Mouse (Mus musculus): ENCODE data around the gene Gpc2. TPM values are rescaled to one million over a fixed set of nuclear protein-coding genes. Genes with fewer than 3 reads are reported as not detected.

The Gpc2 gene
- total RNA-seq (2021), result not detected
- long read RNA-seq, experiment 1, result 0 reads
- long read RNA-seq, experiment 2, result 0 reads

DNA sequence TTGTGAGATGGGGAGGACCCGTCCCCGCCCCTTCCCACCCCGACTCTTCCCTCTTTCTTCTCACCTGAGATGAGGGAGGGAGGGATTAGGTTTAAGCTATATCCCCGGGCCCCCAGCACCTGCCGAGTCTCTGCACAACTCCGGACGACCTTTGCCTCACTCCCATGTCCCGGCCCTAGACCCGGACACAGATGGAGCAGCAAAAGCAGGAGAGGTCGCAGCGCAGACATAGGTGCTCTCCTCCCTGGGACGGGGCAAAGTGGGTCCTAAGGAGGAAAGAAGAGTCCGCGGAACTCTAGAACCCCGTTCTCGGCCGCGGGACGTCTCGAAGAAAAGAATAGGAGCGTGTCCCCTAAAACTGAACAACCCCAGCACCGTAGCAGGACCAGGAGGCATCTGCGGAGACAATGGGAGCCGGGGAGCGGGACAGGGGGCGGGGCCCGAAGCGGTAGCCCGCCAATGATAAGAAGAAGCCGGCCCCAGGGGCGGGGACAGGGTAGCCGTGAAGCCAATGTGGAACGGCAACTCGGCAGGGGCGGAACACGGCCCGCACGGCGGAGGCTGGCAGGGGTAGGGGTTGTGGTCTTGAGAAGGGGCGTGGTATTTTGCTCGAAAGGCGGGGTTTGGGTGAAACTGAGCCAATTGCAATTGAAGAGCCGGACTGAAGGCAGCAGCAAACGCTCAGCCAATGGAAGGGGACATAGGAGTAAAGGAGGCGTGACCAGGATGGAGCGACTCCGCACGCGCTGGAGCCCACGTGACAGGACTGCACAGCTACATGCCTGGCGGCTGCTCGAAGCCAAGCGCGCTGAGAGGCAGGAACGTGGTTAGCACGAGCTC, at the start of gene Gpc2, which contains the start of the genes Gm43720 and Stag3:
TSS of gene Gpc2 (minus strand) at position 421 of the 840 bp plus-strand sequence.
TSS of gene Gm43720 (minus strand) at position 374 of the 840 bp plus-strand sequence.
TSS of gene Stag3 (plus strand) at position 656 of the 840 bp plus-strand sequence.
- intact Hi-C loops (cut with DNase I), result no loop called here
- peak; percentile 67 to 69 for DNase-seq

DNA sequence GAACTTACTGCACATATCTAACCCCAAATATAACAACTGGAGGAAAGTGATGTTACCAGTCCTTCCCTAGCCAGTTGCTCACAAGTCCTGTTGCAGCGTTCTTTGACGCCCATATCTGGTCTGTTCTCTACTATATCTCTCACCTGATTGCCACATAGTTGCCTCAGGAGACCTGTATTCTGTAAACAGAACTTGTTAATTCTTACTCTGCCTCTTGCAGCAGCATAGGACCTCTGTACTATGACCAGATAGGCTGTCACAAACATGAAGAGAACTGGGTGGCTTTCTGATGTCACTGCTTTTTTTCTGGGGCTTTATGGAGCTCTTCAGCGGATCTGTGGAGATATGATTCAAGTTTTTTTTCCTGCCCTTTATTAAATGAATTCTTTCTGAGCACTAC, 33.0 kb upstream of the Gpc2 start:
- intact Hi-C loops (cut with DNase I), result no loop called here
- no peak for DNase-seq

DNA sequence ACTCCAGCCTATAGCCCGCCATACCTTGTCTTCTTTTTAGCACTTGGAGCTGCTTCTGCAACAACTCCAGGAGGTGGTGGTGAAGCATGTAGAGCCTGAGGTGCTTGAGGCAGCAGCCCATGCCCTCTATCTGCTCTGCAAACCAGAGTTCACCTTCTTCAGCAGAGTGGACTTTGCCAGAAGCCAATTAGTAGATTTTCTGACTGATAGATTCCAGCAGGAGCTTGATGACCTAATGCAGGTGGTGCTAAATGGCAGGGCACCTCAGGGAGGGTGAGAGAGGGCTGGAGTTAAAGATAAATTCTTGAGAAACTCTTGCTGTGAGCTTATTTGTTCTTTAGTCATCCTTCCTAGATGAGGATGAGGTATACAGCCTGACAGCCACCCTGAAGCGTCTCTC, 19.8 kb upstream of the Gpc2 start:
- DNase-seq, result no peak
- intact Hi-C loops (cut with DNase I), result no loop called here

DNA sequence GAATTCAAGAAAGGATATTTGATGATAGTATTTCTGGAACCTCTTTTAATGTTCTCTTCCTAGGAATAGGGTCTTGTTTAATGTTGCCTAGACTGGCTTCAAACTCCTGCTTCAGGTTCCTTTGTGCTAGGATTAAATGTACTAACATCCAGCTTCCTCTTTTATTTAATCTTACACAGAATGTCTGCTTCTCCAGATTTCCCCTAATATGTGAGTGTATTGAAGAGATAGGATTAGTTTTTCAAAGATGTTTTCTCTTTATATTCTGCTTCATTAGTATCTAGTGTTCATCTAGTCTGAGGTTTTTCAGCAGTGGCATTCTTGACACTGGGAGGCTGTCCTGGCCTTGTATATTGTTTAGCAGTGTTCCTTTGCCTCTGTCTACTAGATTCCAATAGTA, 14.4 kb upstream of the Gpc2 start:
- intact Hi-C loops (cut with DNase I), result no loop called here
- DNase-seq, result no peak

DNA sequence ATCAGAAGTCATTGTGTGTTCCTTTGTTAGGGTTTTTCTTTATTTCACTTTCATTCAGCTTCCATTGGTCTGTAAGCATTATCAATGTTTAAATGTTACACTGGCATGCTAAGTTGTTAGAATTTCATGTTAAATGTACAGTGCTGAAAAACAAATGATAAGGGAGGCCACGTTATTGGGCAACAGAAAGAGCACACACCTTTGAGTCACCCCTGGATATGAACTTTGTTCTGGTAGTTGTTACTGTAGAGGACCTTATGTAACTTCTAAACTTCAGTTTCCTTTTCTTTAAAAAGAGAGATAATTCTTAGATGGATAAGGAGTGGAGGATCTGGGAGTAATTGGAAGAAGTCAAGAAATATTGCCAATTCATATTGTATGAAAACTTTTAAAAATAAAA, 11.8 kb upstream of the Gpc2 start:
- intact Hi-C loops (cut with DNase I), result no loop called here
- DNase-seq, result no peak

DNA sequence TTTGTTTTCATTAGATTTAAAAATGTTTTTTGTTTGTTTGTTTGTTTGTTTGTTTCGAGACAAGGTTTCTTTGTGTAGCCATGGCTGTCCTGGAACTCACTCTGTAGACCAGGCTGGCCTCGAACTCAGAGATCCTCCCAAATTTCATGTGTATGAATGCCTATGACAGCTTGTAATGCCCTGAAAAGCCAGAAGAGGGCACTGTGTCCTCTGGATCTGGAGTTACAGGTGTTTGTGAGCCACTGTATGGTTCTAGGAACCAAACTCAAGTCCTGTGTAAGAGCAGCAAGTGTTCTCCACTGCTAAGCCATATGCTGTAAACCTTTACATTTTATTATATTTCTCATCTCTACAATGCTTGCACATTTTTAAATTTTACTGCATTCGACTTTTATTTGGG, 8.1 kb upstream of the Gpc2 start:
- no peak for DNase-seq
- intact Hi-C loops (cut with DNase I), result no loop called here

DNA sequence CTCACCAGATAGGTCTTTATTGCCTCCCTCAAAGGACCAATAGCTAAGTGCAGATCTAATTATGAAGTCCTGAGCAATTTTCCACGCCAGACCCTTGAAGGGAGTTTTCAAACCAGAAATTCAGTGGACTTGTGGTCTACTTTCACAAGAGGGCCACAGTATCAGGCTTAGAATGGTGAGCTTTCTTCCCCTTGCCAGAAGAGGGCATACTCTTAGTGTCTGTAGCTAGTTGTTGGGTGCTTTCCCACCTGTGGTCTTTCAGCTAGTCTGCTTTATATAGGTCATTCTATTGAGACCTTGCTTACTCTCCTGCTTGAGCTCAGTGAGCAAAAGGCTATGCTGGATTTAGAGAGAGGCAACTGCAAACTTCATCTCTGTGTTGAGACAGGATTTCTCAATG, 3.7 kb upstream of the Gpc2 start:
- no peak for DNase-seq
- intact Hi-C loops (cut with DNase I), result no loop called here

DNA sequence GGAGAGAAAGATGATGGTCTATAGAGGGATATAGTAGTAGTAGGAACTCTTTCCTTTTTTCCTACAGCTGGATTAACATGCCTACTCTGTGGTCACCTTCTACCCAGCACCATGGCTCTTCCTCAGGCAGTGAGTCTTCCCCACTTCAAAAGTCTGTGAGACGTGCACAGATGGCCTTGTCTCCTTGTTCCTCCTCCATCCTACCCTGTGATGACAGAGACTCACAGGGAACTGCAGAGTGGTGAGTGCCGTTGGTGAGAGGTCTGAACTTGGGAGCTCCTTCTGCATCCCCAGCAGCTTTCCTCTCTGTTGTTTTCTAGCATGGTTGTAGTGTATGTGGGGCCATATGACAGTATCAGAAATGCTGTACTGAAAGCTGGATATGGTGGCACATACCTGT, 2.0 kb upstream of the Gpc2 start:
- no peak for DNase-seq
- intact Hi-C loops (cut with DNase I), result no loop called here

DNA sequence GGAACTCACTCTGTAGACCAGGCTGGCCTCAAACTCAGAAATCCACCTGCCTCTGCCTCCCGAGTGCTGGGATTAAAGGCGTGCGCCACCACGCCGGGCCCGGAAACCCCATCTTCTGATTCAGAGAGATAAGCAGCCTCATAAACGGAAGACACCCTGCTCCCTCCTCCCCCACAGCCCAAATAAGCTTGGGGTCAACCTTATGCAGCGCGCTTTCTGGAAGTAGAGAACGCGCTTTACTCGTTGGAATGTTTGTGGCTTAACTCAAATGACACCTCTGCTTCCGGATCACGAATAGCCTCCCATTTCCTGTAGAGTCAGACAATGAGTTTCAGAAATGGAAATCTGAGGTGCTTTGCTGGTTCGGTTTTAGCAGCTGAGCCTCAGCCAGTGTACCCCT, 1.0 kb upstream of the Gpc2 start:
- intact Hi-C loops (cut with DNase I), result no loop called here
- no peak for DNase-seq

DNA sequence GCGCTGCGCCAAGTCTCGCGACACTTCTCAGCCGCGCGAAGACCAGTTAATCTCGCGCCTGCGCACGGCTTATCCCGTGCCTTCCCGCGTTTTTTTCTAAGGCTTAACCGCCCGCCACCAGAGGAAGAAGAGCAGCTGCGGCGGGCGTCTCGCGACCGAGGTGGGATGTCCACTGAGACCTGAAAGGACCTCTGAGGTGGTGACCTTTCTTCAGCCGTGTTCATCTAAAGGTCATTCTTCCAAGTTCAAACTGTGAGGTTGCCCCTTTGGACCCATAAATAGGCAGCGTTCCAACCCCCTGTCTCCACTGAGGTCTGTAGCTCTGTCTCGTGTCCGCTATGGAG, 592 bp upstream of the Gpc2 start:
- intact Hi-C loops (cut with DNase I), result no loop called here
- no peak for DNase-seq

DNA sequence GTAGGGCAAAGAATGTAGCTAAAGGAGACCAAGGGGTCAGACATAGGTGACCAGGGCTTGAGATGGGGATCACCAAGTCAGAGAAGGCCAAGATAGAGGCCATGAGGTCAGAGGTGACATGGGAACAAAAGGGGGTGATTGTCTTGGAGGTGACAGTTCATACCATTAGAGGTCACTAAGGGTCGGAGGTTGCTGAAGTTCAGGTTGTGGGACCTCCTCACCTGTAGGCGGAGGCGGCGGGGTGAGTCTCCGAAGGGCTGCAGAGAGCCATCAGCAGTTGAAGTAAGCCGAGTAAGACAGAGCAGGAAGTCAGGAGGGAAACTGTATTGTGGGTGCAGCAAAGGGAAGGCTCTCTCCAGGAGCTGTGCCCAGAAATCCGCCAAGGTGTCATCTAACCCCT, 1.8 kb downstream of the Gpc2 start:
- intact Hi-C loops (cut with DNase I), result no loop called here
- DNase-seq, result no peak

DNA sequence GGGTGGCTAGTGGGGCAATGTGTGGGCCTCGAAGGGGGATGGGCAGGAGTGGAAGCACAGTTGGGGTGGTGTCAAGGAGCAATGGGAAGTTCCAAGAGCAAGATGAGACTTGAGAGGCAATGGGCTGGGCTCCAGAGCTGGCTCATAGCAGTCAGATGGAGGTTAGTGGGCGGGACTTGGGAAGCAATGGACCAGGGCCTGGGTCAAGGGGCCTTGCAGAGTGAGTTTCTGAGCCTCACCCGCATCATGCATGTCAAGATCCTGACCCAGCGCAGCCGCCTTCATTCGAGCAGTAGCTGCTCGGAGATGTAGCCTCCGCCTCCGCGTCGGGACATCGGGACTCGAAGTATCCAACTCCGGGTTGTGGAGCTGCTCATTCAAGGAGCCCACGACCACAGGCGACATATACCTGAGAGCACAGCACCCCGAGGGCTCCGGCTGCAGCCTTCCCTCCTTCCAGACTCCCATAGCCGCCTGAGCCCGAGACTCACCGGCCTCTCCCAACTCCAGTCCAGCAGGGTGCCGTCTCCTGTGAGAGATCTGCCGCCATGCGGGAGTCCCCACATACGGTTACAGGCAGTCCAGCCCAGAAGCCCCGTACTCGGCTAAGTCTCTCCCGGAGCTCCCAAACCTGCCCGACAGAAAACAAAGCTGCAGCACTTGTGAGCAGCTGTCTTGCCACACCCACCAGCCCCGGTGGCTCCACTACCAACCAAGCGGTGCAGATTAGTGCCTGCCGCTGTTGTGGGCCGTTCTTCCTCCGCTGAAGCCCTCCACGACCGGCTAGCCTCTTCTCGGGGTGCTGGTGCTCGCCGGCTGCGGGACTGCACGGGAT, 4.4 kb downstream of the Gpc2 start:
- DNase-seq, result no peak
- intact Hi-C loops (cut with DNase I), result no loop called here

DNA sequence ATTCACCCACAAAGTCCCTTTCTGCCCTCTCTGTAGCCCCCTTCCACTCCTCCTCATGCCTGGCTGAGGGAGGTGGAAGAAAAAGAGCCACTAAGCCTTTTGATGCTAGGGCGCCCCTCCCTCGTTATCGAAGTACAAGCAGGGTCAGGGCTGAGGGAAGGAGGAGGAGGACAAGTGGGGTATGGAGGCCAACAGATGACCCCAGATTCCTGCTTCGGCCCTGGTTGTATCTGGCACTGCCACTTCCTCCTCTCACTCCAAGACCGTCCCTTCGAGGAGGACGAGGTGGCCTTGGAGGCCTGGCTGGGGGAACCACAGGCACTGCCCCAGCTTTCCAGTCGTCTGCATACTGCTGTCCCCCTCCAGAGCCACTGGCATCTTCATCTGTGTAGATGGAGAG, 5.6 kb downstream of the Gpc2 start:
- DNase-seq, result no peak
- intact Hi-C loops (cut with DNase I), result no loop called here

DNA sequence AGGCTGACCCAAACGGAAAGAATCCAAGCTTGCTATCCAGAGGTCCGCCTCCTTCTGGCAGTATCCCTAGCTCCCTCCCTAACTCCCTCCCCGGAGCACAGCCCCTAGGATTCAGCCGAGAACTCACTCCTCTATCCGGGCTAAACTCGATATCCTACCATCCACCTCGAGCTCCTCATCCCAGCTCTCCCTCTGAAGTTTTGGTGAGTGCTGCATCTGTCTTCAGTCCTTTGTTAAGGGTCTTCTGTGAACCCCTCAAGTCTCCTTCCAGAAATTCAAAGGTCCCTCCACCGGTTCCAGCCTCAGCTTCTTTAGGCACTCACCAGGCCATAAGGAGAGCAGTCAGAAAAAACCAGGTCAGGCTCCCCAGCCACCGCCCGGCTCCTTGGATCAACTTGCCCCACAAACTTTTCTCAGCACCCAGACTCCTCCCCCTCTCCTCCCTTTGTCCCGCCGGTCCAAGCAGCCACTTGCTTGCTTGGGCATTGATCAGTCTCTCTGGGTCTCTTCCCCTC, 7.3 kb downstream of the Gpc2 start, which contains the start of gene Gal3st4:
TSS of gene Gal3st4 (minus strand) at position 432 of the 515 bp plus-strand sequence.
- intact Hi-C loops (cut with DNase I), result no loop called here
- no peak for DNase-seq

DNA sequence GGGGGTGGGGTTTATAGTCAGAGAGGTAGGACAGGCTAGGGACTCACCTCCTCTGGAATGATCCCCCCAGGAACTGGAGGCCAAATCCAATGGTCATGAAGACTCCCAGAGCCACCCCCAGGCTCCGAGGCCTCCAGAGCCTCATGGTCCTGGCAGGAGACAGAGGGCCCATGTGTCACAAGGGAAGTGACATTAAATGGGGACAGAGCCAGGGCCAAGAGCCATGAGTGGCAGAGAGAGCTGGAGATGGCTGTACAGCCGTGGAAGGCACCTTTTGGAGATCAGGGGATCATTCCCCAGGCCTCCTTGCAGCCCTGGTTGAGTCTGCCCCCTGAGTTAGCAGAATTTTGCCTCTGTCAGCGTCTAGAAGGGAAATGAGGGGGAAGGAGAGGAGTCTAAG, 8.6 kb downstream of the Gpc2 start:
- DNase-seq, result no peak

DNA sequence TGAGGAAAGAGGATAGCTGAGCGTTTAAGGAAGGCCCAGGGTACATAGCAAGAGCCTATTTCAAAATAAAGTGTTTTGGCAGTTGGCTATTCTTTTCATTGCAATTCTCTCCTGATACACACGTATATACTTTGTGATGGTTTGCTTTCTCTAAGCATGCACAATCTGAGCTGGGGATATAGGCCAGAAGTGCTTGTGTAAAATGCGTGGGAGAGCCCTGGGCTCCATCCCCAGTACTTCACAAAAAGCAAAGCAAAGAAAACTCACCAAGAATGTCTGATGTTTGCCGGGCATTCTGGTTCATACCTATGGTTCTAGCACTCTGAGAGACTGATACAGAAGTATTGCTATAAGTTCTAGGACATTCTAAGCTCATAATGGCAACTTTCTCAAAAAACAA, 10.8 kb downstream of the Gpc2 start:
- no peak for DNase-seq
- intact Hi-C loops (cut with DNase I), result no loop called here

More for the DNA sequence above, 8.6 kb downstream of the Gpc2 start:
- intact Hi-C loops (cut with DNase I), result no loop called here

DNA sequence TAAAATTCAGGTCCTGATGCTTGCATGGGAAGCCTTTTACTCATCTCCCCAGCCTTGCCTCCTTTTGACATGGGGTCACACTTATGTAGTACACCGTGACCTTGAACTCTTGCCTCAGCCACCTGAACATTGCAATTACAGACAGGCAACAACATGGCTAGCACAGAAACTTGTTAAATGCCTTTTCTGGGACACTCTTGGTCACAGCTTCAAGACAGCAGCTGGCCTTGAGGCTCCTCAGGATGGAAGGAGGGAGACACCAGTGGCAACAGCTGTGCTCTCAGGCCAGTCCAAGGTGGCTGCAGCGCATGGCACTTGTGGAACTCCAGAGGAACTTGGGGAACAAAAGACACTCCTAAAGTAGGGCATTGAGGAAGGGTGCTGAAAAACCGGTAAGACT, 12.7 kb downstream of the Gpc2 start:
- intact Hi-C loops (cut with DNase I), result no loop called here
- no peak for DNase-seq

DNA sequence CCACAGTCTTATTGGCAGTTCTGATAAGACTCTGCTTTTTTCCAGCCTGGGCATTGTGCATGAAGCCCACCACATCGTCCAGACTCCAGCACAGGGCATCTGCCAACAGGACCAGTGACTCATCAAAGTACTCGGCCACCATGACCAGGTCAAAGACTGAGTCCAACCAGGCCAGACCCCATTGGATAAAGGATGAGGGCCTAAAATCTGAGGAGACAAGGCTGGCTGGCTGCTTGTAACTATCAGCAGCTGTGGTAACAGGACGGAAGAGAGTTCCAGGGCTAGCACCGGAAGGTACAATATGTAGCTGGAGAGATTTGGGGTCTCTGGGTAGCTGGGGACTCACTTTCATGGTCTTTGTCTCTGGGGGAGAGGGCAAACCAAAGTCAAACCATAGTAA, 14.1 kb downstream of the Gpc2 start:
- no peak for DNase-seq
- intact Hi-C loops (cut with DNase I), result no loop called here

DNA sequence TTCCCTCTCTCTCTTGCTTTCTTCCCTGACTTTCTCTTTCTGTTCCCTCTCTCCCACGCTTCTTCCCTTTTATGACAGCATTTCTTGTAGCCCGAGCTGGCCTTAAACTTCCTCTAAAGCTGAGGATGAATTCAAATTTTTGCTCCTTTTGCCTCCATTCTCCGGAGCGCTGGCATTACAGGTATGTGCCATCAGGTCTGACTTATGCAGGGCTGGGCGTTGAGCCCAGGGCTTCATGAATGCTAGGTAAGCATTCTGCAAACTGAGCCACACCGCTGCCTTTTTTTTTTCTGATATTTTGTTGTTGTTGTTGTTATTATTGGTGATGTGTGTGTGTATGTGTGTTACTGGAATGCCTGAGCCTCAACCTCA, 15.6 kb downstream of the Gpc2 start:
- no peak for DNase-seq
- intact Hi-C loops (cut with DNase I), result no loop called here

DNA sequence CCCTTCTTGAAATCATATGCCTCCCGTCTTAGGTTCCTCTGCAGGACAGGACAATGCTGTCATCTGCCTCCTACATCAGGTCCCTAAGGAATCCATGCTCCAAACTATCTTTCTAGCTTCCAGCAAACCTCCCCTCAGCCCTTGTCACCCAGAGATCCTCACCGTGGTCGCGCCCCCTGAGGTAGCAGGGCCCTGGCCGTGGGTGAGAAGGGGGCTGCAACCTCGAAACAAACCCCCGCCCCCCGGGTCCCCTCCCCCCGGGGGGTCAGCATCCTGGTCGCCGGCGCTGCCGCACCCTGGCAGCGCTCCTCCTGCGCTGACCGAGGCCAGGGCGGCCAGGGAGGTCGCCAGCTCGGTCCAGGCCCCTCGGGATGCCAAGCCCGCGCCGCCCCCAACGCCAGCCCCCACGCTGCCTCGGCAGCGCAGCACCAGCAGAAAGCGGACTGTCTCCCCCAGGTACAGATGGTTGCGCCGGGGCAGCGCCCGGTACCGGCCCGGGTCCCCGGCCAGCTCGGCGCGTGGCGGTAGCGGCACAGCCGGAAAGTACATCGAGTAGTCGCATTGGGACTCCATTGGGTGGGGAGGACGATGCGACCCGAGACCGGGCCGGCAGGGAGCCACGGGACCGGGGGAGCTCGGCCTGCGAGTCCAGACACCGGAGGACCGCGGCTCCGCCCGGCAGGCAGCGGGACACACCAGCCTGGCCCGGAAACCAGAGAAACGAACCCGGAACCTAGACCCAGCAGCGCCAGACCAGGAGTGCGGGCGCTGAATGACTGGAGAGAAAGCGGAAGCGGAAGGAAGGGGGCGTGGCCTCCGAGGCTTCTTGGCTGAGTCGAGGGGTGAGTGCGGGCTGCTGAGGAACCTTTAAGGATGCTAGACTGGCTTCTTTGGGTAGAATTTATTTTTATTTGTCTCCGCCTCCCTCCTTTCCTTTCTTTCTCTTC, 16.3 kb downstream of the Gpc2 start, which contains the start of gene BC037034:
TSS of gene BC037034 (minus strand) at position 774 of the 947 bp plus-strand sequence.
- peak; percentile 85 to 90 for DNase-seq
- intact Hi-C loops (cut with DNase I), result no loop called here

All from gastrocnemius, postnatal 36 days (tissue).